Mouse (Mus musculus) lung, adult 2 months (tissue): ENCODE results near the gene Ift122.

Source experiments
- CTCF ChIP-seq: fragments of 200-500 bp; IDR thresholded peaks from 2 replicates; pipeline ENCODE4 v1.5.1; 2011; ENCODE audit warnings: mild to moderate bottlenecking, low read length, control low read depth; ENCODE audit not compliant: insufficient read depth
- POLR2A ChIP-seq: fragments of 200-500 bp; IDR thresholded peaks from 2 replicates; pipeline ENCODE4 v1.6.1; 2011; ENCODE audit warnings: low read depth, mild to moderate bottlenecking, control low read depth, low read length, borderline replicate concordance; ENCODE audit errors: extremely low read depth

DNA sequence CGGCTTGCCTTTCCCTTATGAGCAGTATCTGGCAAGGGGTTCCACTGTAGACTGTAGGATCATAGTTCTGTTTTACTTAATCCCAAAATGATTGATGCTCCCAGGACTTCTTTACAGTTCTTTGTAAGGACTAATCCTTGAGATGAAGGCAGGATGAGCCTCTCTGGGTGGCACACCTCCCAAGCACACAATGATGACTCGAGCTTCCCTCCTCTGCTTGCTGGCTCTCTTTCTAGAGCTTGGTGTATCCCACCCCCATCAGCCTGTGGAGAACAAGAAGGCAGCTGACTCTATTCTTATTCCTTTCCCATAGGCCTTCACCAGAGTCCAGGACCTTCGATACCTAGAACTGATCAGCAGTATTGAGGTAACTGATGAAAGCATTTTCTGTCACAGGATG, 49.3 kb downstream of the Ift122 start:
- TF ChIP-seq CTCF (no peak), POLR2A (no peak)
